8 mouse cellular contexts compared by ENCODE assay signal in genomic region chr4:43024673-43025072, GRCm38 (mm10). TPM values are rescaled to one million over a fixed set of nuclear protein-coding genes. Genes with fewer than 3 reads are reported as not detected.
DNase-seq lines count a peak whose midpoint lies in the region; ATAC-seq and TF ChIP-seq lines count a peak whose summit lies in the region.

No protein-coding gene starts in this region.

- H3K9me3 ChIP-seq in limb, embryonic 14.5 days (ENCODE audit: control insufficient read depth, low read length), result no peaks in the 10 kb centered on the region
- H3K9me3 ChIP-seq in stomach, embryonic 15.5 days, result no peaks in the 10 kb centered on the region

- no peak for ATAC-seq in limb, embryonic 14.5 days (ENCODE audit: low FRiP score, low read depth)
- ATAC-seq in stomach, embryonic 15.5 days (ENCODE audit: insufficient read depth, low FRiP score, low read depth), result no peak

- DNase-seq in cerebellum, postnatal 14 days, result peak; percentile 50 to 52
- no peak for DNase-seq in cerebellum, adult 11 months
- DNase-seq in spleen, adult 2 months (ENCODE audit: low read depth in 1 of 2, low spot score in 2 of 2), result no peak
- no peak for DNase-seq in spleen, postnatal 10 days (ENCODE audit: low spot score in 2 of 2)
- no peak for DNase-seq in limb, embryonic 14.5 days (ENCODE audit: low spot score)
- no peak for DNase-seq in right cerebral cortex, postnatal 14 days
- DNase-seq in left cerebral cortex, adult 9 months (ENCODE audit: low spot score in 2 of 2), result no peak

- 85% methylated on average over 14 of the region's 14 CpGs for WGBS in spleen, adult 2 months
- 83% methylated on average over 14 of the region's 14 CpGs for WGBS in limb, embryonic 14.5 days
- WGBS in stomach, embryonic 15.5 days, result 77% methylated on average over 14 of the region's 14 CpGs

- no peak for TF ChIP-seq CTCF in spleen, adult 2 months (IDR thresholded peaks at IDR 0.05; ENCODE audit: extremely low read depth, insufficient read depth, insufficient read length, insufficient replicate concordance)

- H3K27me3 ChIP-seq in spleen, adult 2 months (ENCODE audit: control insufficient read depth, insufficient read depth, low read length), result no peaks in the 10 kb centered on the region
- H3K27me3 ChIP-seq in limb, embryonic 14.5 days (ENCODE audit: control insufficient read depth, insufficient read depth, low read length), result no peaks in the 10 kb centered on the region
- H3K27me3 ChIP-seq in stomach, embryonic 15.5 days (replicated peaks), result no peaks in the 10 kb centered on the region

- H3K4me3 ChIP-seq in spleen, adult 2 months (ENCODE audit: extremely low read depth, insufficient read depth, insufficient read length), result no peak overlapping the region; the same call in 1 of the 2 replicates
- peak overlapping the region; percentile 57 for H3K4me3 ChIP-seq in limb, embryonic 14.5 days (replicated peaks; ENCODE audit: low read length)
- peak overlapping the region; percentile 64 for H3K4me3 ChIP-seq in stomach, embryonic 15.5 days (replicated peaks)

- 0 out of 2 replicates have a peak overlapping the region, but pooled peaks have one; percentile 95 for H3K27ac ChIP-seq in spleen, adult 2 months (ENCODE audit: insufficient read depth, low read length)
- H3K27ac ChIP-seq in limb, embryonic 14.5 days (replicated peaks; ENCODE audit: low read depth, low read length), result peak overlapping the region; percentile 73
- H3K27ac ChIP-seq in stomach, embryonic 15.5 days, result peak overlapping the region; percentile 92; the same call in 1 of the 2 replicates

- peaks cover 42% of the 10 kb centered on the region for H3K36me3 ChIP-seq in spleen, adult 2 months (ENCODE audit: control insufficient read depth, insufficient read depth, low read length)
- H3K36me3 ChIP-seq in limb, embryonic 14.5 days (ENCODE audit: control insufficient read depth, insufficient read depth, low read length), result peaks cover 72% of the 10 kb centered on the region
- peaks cover 32% of the 10 kb centered on the region for H3K36me3 ChIP-seq in stomach, embryonic 15.5 days

- H3K4me1 ChIP-seq in spleen, adult 2 months (ENCODE audit: control insufficient read depth, insufficient read depth, insufficient read length), result peaks cover 5% of the 10 kb centered on the region; the same call in 1 of the 2 replicates
- peaks cover 8% of the 10 kb centered on the region; the same call in 1 of the 2 replicates for H3K4me1 ChIP-seq in limb, embryonic 14.5 days (ENCODE audit: control insufficient read depth, insufficient read depth, low read length)
- peaks cover 8% of the 10 kb centered on the region for H3K4me1 ChIP-seq in stomach, embryonic 15.5 days

- H3K4me2 ChIP-seq in limb, embryonic 14.5 days (replicated peaks; ENCODE audit: low read depth, low read length, severe bottlenecking), result peak overlapping the region; percentile 79
- peak overlapping the region; percentile 70 for H3K4me2 ChIP-seq in stomach, embryonic 15.5 days

- no peak for TF ChIP-seq POLR2A in spleen, adult 2 months (IDR thresholded peaks at IDR 0.05; ENCODE audit: low read depth, low read length)
- no peak for TF ChIP-seq POLR2A in limb, embryonic 14.5 days (IDR thresholded peaks at IDR 0.05; ENCODE audit: borderline replicate concordance, extremely low read depth, insufficient read depth, insufficient read length)

- H3K9ac ChIP-seq in limb, embryonic 14.5 days (ENCODE audit: low read depth, low read length, severe bottlenecking), result peak overlapping the region; percentile 60
- H3K9ac ChIP-seq in stomach, embryonic 15.5 days, result peak overlapping the region; percentile 47; the same call in 1 of the 2 replicates

RNA-seq across cellular contexts. Expression of gene Pigo, which starts 0.9 kb away (rescaled TPM):
- polyA plus RNA-seq in spleen, adult 2 months (2012; rRNA removed), result 25.2 and 33.4 TPM in 2 replicates
- 33.4 and 44.3 TPM in 2 replicates for polyA plus RNA-seq in limb, embryonic 14.5 days (2012; rRNA removed)
- polyA plus RNA-seq in limb, embryonic 14.5 days (2014; fragmentation: Nextera tagmentation; extraction: Ambion mirVana), result 17.6 and 22.1 TPM in 2 replicates
- polyA plus RNA-seq in stomach, embryonic 15.5 days (2015; fragmentation: Nextera tagmentation; extraction: Ambion mirVana), result 21.7 and 22.6 TPM in 2 replicates

RNA-seq across cellular contexts. Expression of gene Stoml2, which starts 6.8 kb away (rescaled TPM):
- polyA plus RNA-seq in spleen, adult 2 months (2012; rRNA removed), result 42.8 and 47.0 TPM in 2 replicates
- polyA plus RNA-seq in limb, embryonic 14.5 days (2012; rRNA removed), result 156 and 171 TPM in 2 replicates
- 316 and 318 TPM in 2 replicates for polyA plus RNA-seq in limb, embryonic 14.5 days (2014; fragmentation: Nextera tagmentation; extraction: Ambion mirVana)
- 303 TPM in 2 replicates for polyA plus RNA-seq in stomach, embryonic 15.5 days (2015; fragmentation: Nextera tagmentation; extraction: Ambion mirVana)

RNA-seq across cellular contexts. Expression of gene Fancg, which starts 14.4 kb away (rescaled TPM):
- polyA plus RNA-seq in spleen, adult 2 months (2012; rRNA removed), result 13.5 and 16.7 TPM in 2 replicates
- 31.3 and 33.6 TPM in 2 replicates for polyA plus RNA-seq in limb, embryonic 14.5 days (2012; rRNA removed)
- polyA plus RNA-seq in limb, embryonic 14.5 days (2014; fragmentation: Nextera tagmentation; extraction: Ambion mirVana), result 20.1 and 20.4 TPM in 2 replicates
- 13.0 and 17.2 TPM in 2 replicates for polyA plus RNA-seq in stomach, embryonic 15.5 days (2015; fragmentation: Nextera tagmentation; extraction: Ambion mirVana)

RNA-seq across cellular contexts. Expression of gene Fam214b, which starts 21.3 kb away (rescaled TPM):
- polyA plus RNA-seq in spleen, adult 2 months (2012; rRNA removed), result 21.1 and 28.2 TPM in 2 replicates
- 22.1 and 24.1 TPM in 2 replicates for polyA plus RNA-seq in limb, embryonic 14.5 days (2012; rRNA removed)
- 9.5 and 11.6 TPM in 2 replicates for polyA plus RNA-seq in limb, embryonic 14.5 days (2014; fragmentation: Nextera tagmentation; extraction: Ambion mirVana)
- 11.9 and 13.2 TPM in 2 replicates for polyA plus RNA-seq in stomach, embryonic 15.5 days (2015; fragmentation: Nextera tagmentation; extraction: Ambion mirVana)

RNA-seq across cellular contexts. Expression of gene Vcp, which starts 24.4 kb away (rescaled TPM):
- 68.4 and 76.1 TPM in 2 replicates for polyA plus RNA-seq in spleen, adult 2 months (2012; rRNA removed)
- 194 and 248 TPM in 2 replicates for polyA plus RNA-seq in limb, embryonic 14.5 days (2012; rRNA removed)
- polyA plus RNA-seq in limb, embryonic 14.5 days (2014; fragmentation: Nextera tagmentation; extraction: Ambion mirVana), result 468 and 501 TPM in 2 replicates
- 430 and 514 TPM in 2 replicates for polyA plus RNA-seq in stomach, embryonic 15.5 days (2015; fragmentation: Nextera tagmentation; extraction: Ambion mirVana)

Comparison
In these comparisons a context has a peak if more than half of its experiments do, and no peak if none do; other contexts are left out.
1. DNase-seq: peak in cerebellum, postnatal 14 days (2 of 2); none in cerebellum, adult 11 months (single experiment), spleen, adult 2 months (0 of 2), spleen, postnatal 10 days (0 of 2), limb, embryonic 14.5 days (single experiment), right cerebral cortex, postnatal 14 days (single experiment) and left cerebral cortex, adult 9 months (0 of 2).
2. Peak in every context shown above with its lines, with median percentiles within 50 percentile points of each other: H3K27ac ChIP-seq.